Mouse (Mus musculus): Measurements from ENCODE around the gene Fem1a. TPM values are rescaled to one million over a fixed set of nuclear protein-coding genes. Genes with fewer than 3 reads are reported as not detected.

Gene Fem1a
- polyA plus RNA-seq, 1 experiment from 2014 or later = 21.8 TPM

GRCm38 (mm10) chr17:56303847-56304586, 47.4 kb downstream of the Fem1a start:
- Histone ChIP-seq H3K4me2 (replicated peaks) (peak overlapping the region; percentile 82), H3K9me3 (ENCODE audit: control insufficient read depth, low read length) (no peaks in the 10 kb centered on the region), H3K9ac (peak overlapping the region; percentile 61), H3K27me3 (ENCODE audit: control insufficient read depth, insufficient read depth, low read length) (no peaks in the 10 kb centered on the region; the same call in 1 of the 2 replicates), H3K27ac (no peak overlapping the region), H3K4me1 (replicated peaks; ENCODE audit: control insufficient read depth, insufficient read depth, low read length) (peaks cover 7% of the 10 kb centered on the region; the same call in 1 of the 2 replicates), H3K4me3 (replicated peaks; ENCODE audit: low read length) (peak overlapping the region; percentile 80), H3K36me3 (replicated peaks; ENCODE audit: control insufficient read depth, insufficient read depth) (no peaks in the 10 kb centered on the region)
- WGBS = under 1% methylated on average over 68 of the region's 68 CpGs
- ATAC-seq (ENCODE audit: low FRiP score) (peak; percentile 96), DNase-seq (ENCODE audit: low spot score) (peak; percentile 94)

DNA sequence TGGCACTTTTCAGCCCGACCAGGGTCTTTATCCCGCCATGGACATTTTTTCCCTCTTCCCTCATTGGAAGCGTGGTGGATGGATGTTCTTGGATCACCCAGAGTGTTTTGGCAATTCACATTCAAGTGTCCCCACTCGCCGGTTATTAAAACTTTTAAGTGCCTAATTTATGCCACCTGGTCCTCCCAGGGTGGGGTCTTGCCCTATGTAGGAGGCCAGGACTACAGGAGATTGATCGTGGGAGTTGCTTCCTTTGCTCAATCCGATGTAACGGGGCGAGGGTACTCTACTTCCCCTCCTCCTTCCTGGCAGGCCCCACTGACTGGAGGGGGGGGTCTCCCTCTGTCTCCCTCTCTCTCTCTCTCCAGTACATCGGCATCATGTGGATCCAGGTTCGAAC, 48.1 kb downstream of the Fem1a start:
- DNase-seq (ENCODE audit: low spot score) (no peak), ATAC-seq (ENCODE audit: low FRiP score) (no peak)
- Histone ChIP-seq H3K27ac (no peak overlapping the region), H3K9ac (peak overlapping the region; percentile 61; the same call in 1 of the 2 replicates), H3K36me3 (replicated peaks; ENCODE audit: control insufficient read depth, insufficient read depth) (no peaks in the 10 kb centered on the region), H3K4me2 (replicated peaks) (peak overlapping the region; percentile 82), H3K9me3 (ENCODE audit: control insufficient read depth, low read length) (no peaks in the 10 kb centered on the region), H3K4me3 (replicated peaks; ENCODE audit: low read length) (peak overlapping the region; percentile 80), H3K27me3 (ENCODE audit: control insufficient read depth, insufficient read depth, low read length) (no peaks in the 10 kb centered on the region; the same call in 1 of the 2 replicates), H3K4me1 (replicated peaks; ENCODE audit: control insufficient read depth, insufficient read depth, low read length) (peaks cover 7% of the 10 kb centered on the region; the same call in 1 of the 2 replicates)
- 15% methylated on average over 11 of the region's 11 CpGs for WGBS

GRCm38 (mm10) chr17:56305156-56305555, 48.5 kb downstream of the Fem1a start:
- H3K4me3 ChIP-seq (replicated peaks; ENCODE audit: low read length) = peak overlapping the region; percentile 80
- no peak for DNase-seq (ENCODE audit: low spot score)

DNA sequence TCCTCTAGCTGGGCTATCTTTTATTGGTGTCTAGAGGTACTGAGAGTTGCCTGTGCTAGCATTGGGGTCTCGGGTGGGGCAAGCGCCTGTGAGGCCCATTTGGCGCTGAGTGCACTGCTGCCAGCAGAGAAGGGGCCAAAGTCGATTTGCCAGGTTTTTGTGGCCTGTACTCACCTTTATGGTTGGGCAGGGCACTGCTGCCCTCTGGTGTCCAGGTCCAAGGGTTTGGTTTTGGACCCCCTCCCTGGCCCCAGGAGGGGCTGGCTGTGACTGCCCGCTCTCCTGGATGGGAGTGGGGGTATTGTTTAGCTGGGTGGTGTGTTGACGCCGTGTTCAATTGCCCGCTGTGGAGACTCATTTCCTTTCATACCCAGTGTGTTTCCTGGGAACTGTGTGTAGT, 49.2 kb downstream of the Fem1a start:
- 64% methylated on average over 8 of the region's 8 CpGs for WGBS
- no peak overlapping the region for H3K9ac ChIP-seq
- no peak for ATAC-seq (ENCODE audit: low FRiP score)
- H3K9me3 ChIP-seq (ENCODE audit: control insufficient read depth, low read length) = no peaks in the 10 kb centered on the region
- no peak overlapping the region for H3K27ac ChIP-seq
- no peak for DNase-seq (ENCODE audit: low spot score)
- H3K4me2 ChIP-seq (replicated peaks) = 0 out of 2 replicates have a peak overlapping the region, but pooled peaks have one; percentile 82
- peaks cover 7% of the 10 kb centered on the region; the same call in 1 of the 2 replicates for H3K4me1 ChIP-seq (replicated peaks; ENCODE audit: control insufficient read depth, insufficient read depth, low read length)
- no peak overlapping the region for H3K4me3 ChIP-seq (replicated peaks; ENCODE audit: low read length)
- H3K27me3 ChIP-seq (ENCODE audit: control insufficient read depth, insufficient read depth, low read length) = no peaks in the 10 kb centered on the region; the same call in 1 of the 2 replicates
- no peaks in the 10 kb centered on the region for H3K36me3 ChIP-seq (replicated peaks; ENCODE audit: control insufficient read depth, insufficient read depth)

More at GRCm38 (mm10) chr17:56305156-56305555, 48.5 kb downstream of the Fem1a start:
- ATAC-seq (ENCODE audit: low FRiP score) = no peak
- H3K4me1 ChIP-seq (replicated peaks; ENCODE audit: control insufficient read depth, insufficient read depth, low read length) = peaks cover 7% of the 10 kb centered on the region; the same call in 1 of the 2 replicates
- WGBS = 39% methylated on average over 9 of the region's 9 CpGs
- no peaks in the 10 kb centered on the region for H3K9me3 ChIP-seq (ENCODE audit: control insufficient read depth, low read length)
- H3K27ac ChIP-seq = no peak overlapping the region
- H3K4me2 ChIP-seq (replicated peaks) = peak overlapping the region; percentile 82
- no peak overlapping the region for H3K9ac ChIP-seq
- no peaks in the 10 kb centered on the region for H3K36me3 ChIP-seq (replicated peaks; ENCODE audit: control insufficient read depth, insufficient read depth)
- H3K27me3 ChIP-seq (ENCODE audit: control insufficient read depth, insufficient read depth, low read length) = no peaks in the 10 kb centered on the region; the same call in 1 of the 2 replicates

DNA sequence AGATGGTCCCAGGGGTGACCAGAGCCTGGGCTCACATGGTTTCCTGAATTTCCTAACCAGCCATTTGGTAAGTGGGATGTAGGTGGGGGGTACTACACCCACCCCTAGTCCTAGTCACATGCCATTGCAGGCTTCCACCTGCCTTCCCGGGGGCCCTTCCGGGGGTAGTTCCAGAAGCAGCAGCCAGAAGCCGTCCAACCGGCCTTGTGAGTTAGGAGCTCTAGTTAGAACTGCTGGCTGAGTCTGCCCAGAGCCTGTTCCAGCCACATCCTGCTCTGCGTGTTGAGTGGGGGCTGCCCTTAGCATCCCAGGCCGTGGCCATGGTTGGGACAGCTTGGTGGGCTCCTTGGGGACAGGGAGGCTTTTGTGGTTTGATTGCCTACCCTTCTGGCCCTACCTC, 51.5 kb downstream of the Fem1a start:
- 83% methylated on average over 6 of the region's 6 CpGs for WGBS
- Histone ChIP-seq H3K4me3 (replicated peaks; ENCODE audit: low read length) (no peak overlapping the region), H3K36me3 (replicated peaks; ENCODE audit: control insufficient read depth, insufficient read depth) (no peaks in the 10 kb centered on the region), H3K27ac (no peak overlapping the region), H3K9me3 (ENCODE audit: control insufficient read depth, low read length) (no peaks in the 10 kb centered on the region), H3K4me1 (replicated peaks; ENCODE audit: control insufficient read depth, insufficient read depth, low read length) (peaks cover 7% of the 10 kb centered on the region; the same call in 1 of the 2 replicates), H3K9ac (no peak overlapping the region), H3K27me3 (ENCODE audit: control insufficient read depth, insufficient read depth, low read length) (no peaks in the 10 kb centered on the region; the same call in 1 of the 2 replicates), H3K4me2 (replicated peaks) (no peak overlapping the region)
- no peak for ATAC-seq (ENCODE audit: low FRiP score)
- no peak for DNase-seq (ENCODE audit: low spot score)

DNA sequence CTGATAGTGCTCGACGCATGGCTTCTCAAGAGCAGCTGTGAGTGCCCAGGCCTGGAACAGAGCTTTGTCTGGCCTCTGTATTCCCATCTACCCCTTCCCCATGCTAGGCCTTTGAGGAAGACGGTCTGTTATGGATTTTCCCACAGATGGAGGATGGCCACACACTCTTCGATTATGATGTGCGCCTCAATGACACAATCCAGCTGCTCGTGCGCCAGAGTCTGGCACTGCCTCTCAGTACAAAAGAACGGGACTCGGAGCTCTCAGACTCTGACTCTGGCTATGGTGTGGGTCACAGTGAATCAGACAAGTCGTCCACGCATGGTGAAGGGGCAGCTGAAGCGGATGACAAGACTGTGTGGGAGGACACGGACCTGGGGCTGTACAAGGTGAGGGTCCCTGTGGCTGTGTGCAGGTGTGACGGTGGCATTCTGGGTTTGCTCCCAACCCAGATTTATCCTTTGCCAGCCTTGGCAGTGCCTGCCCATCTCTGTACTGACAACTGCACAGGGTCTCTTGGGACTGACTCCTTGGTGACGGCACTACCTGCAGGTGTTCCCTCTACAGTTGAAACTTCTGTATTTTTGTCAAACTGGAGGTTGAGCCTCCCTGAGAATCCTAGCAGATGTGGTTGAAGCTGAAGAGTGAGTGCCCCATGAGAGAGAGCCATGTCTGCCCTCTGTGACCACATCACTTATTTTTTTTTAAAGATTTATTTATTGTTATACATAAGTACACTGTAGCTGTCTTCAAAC, 52.8 kb downstream of the Fem1a start:
- ATAC-seq (ENCODE audit: low FRiP score) (no peak), DNase-seq (ENCODE audit: low spot score) (no peak)
- WGBS = 90% methylated on average over 15 of the region's 15 CpGs

More for the DNA sequence above, 52.8 kb downstream of the Fem1a start:
- Histone ChIP-seq H3K4me2 (replicated peaks) (no peak overlapping the region), H3K9ac (no peak overlapping the region), H3K9me3 (ENCODE audit: control insufficient read depth, low read length) (no peaks in the 10 kb centered on the region), H3K4me1 (replicated peaks; ENCODE audit: control insufficient read depth, insufficient read depth, low read length) (0 out of 2 replicates have a peak, but pooled peaks cover 6% of the 10 kb centered on the region), H3K27ac (no peak overlapping the region), H3K36me3 (replicated peaks; ENCODE audit: control insufficient read depth, insufficient read depth) (no peaks in the 10 kb centered on the region), H3K4me3 (replicated peaks; ENCODE audit: low read length) (no peak overlapping the region), H3K27me3 (ENCODE audit: control insufficient read depth, insufficient read depth, low read length) (no peaks in the 10 kb centered on the region)

MicroRNAs encoded within 50 kb of the gene (microRNA counts, 519-probe panel; counts per million panel counts)
- microRNA mmu-miR-7b = not detected

Small RNA genes within 50 kb of the gene (microRNA-seq; reads per million reads assigned to microRNA genes)
- 1,071 reads per million, percentile 78 among the genes with 10 or more reads in this experiment for gene Mir7b

Other genes starting within 250 kb of the Fem1a start
- gene Sh3gl1, start 220.2 kb upstream of the Fem1a start, polyA plus RNA-seq (2014; fragmentation: Nextera tagmentation; extraction: Ambion mirVana) = 91.1 and 94.1 TPM in 2 replicates
- 3.1 and 3.6 TPM in 2 replicates for gene Chaf1a, start 216.4 kb upstream of the Fem1a start, polyA plus RNA-seq (2014; fragmentation: Nextera tagmentation; extraction: Ambion mirVana)
- gene Ubxn6, start 181.8 kb upstream of the Fem1a start, polyA plus RNA-seq (2014; fragmentation: Nextera tagmentation; extraction: Ambion mirVana) = 72.0 and 75.6 TPM in 2 replicates
- 95.0 and 98.1 TPM in 2 replicates for gene Hdgfl2, start 177.2 kb upstream of the Fem1a start, polyA plus RNA-seq (2014; fragmentation: Nextera tagmentation; extraction: Ambion mirVana)
- gene Plin4, start 147.0 kb upstream of the Fem1a start, polyA plus RNA-seq (2014; fragmentation: Nextera tagmentation; extraction: Ambion mirVana) = 0.12 and 0.20 TPM in 2 replicates
- gene Plin5, start 139.2 kb upstream of the Fem1a start, polyA plus RNA-seq (2014; fragmentation: Nextera tagmentation; extraction: Ambion mirVana) = 1.9 and 2.1 TPM in 2 replicates
- 0.19 and 0.20 TPM in 2 replicates for gene Lrg1, start 134.8 kb upstream of the Fem1a start, polyA plus RNA-seq (2014; fragmentation: Nextera tagmentation; extraction: Ambion mirVana)
- gene Sema6b, start 116.5 kb upstream of the Fem1a start, polyA plus RNA-seq (2014; fragmentation: Nextera tagmentation; extraction: Ambion mirVana) = 18.3 and 20.5 TPM in 2 replicates
- gene Tnfaip8l1, start 94.3 kb upstream of the Fem1a start, polyA plus RNA-seq (2014; fragmentation: Nextera tagmentation; extraction: Ambion mirVana) = 8.4 and 9.9 TPM in 2 replicates
- gene Mydgf, start 72.9 kb upstream of the Fem1a start, polyA plus RNA-seq (2014; fragmentation: Nextera tagmentation; extraction: Ambion mirVana) = 67.8 and 70.8 TPM in 2 replicates
- 23.4 and 26.2 TPM in 2 replicates for gene Dpp9, start 37.9 kb upstream of the Fem1a start, polyA plus RNA-seq (2014; fragmentation: Nextera tagmentation; extraction: Ambion mirVana)
- gene Ticam1, start 20.0 kb downstream of the Fem1a start, polyA plus RNA-seq (2014; fragmentation: Nextera tagmentation; extraction: Ambion mirVana) = 1.4 and 1.5 TPM in 2 replicates
- gene Plin3, start 36.1 kb downstream of the Fem1a start, polyA plus RNA-seq (2014; fragmentation: Nextera tagmentation; extraction: Ambion mirVana) = 13.9 and 16.4 TPM in 2 replicates
- not detected in 2 replicates for gene Arrdc5, start 43.5 kb downstream of the Fem1a start, polyA plus RNA-seq (2014; fragmentation: Nextera tagmentation; extraction: Ambion mirVana)
- gene Uhrf1, start 46.5 kb downstream of the Fem1a start, polyA plus RNA-seq (2014; fragmentation: Nextera tagmentation; extraction: Ambion mirVana) = 14.1 and 15.9 TPM in 2 replicates
- gene Kdm4b, start 69.3 kb downstream of the Fem1a start, polyA plus RNA-seq (2014; fragmentation: Nextera tagmentation; extraction: Ambion mirVana) = 62.2 and 64.3 TPM in 2 replicates
- 272 and 276 TPM in 2 replicates for gene Ptprs, start 219.7 kb downstream of the Fem1a start, polyA plus RNA-seq (2014; fragmentation: Nextera tagmentation; extraction: Ambion mirVana)

Data from hindbrain, embryonic 14.5 days (tissue).